Mouse (Mus musculus) forebrain, embryonic 13.5 days (tissue): ENCODE results near the gene Slc9a3r2. TPM values are rescaled to one million over a fixed set of nuclear protein-coding genes. Genes with fewer than 3 reads are reported as not detected.

ENCODE experiments used
- ATAC-seq: fragments of 200-750 bp; cut with Nextera tagmentation; 2 replicates; pipeline ENCODE4 v1.8.0; 2017
- H3K27ac ChIP-seq: fragments of 300-500 bp; sonication (generic); 2 replicates; pipeline ENCODE4 v1.5.1; 2015; ENCODE audit warnings: inconsistent platforms, mild to moderate bottlenecking, moderate library complexity
- H3K27me3 ChIP-seq: fragments of 300-500 bp; sonication (generic); 2 replicates; pipeline ENCODE4 v1.6.1; 2015; ENCODE audit warnings: mild to moderate bottlenecking, inconsistent platforms
- H3K36me3 ChIP-seq: fragments of 300-500 bp; sonication (generic); 2 replicates; pipeline ENCODE4 v1.6.1; 2015; ENCODE audit warnings: mild to moderate bottlenecking, inconsistent platforms; ENCODE audit not compliant: poor library complexity, severe bottlenecking
- H3K4me1 ChIP-seq: fragments of 300-500 bp; sonication (generic); 2 replicates; pipeline ENCODE4 v1.6.1; 2015; ENCODE audit warnings: inconsistent platforms
- H3K4me2 ChIP-seq: fragments of 300-500 bp; sonication (generic); 2 replicates; pipeline ENCODE4 v1.6.1; 2015; ENCODE audit warnings: inconsistent platforms, mild to moderate bottlenecking, moderate library complexity
- H3K4me3 ChIP-seq: fragments of 300-500 bp; sonication (generic); 2 replicates; pipeline ENCODE4 v1.5.1; 2015; ENCODE audit warnings: mild to moderate bottlenecking, inconsistent platforms
- H3K9ac ChIP-seq: fragments of 300-500 bp; sonication (generic); 2 replicates; pipeline ENCODE4 v1.6.1; 2015; ENCODE audit warnings: mild to moderate bottlenecking, inconsistent platforms
- H3K9me3 ChIP-seq: fragments of 300-500 bp; sonication (generic); replicated peaks from 2 replicates; pipeline ENCODE4 v1.6.1; 2016; ENCODE audit warnings: inconsistent platforms
- WGBS: fragments of 180-500 bp; shearing (Covaris S2); methylation state at CpG from one replicate; pipeline ENCODE4 v1.1.7; 2015; 5-methylcytosine and 5-hydroxymethylcytosine counted together
- polyA plus RNA-seq: library from polyadenylated mRNA; unstranded; fragments of >200 nt; fragmentation: Nextera tagmentation; extraction: Ambion mirVana; gene quantifications from 2 replicates; pipeline ENCODE4 v1.2.1, GENCODE M21; 2015

The Slc9a3r2 gene
- polyA plus RNA-seq, 1 experiment from 2014 or later, result 16.0 TPM

GRCm38 (mm10) chr17:24644030-24644715 lies 6.0 kb downstream of the Slc9a3r2 start:
- H3K27me3 ChIP-seq, result peaks cover 10% of the 10 kb centered on the region; the same call in 1 of the 2 replicates
- no peaks in the 10 kb centered on the region for H3K36me3 ChIP-seq
- ATAC-seq, result no peak
- no peak overlapping the region for H3K4me2 ChIP-seq
- H3K4me3 ChIP-seq, result no peak overlapping the region
- no peak overlapping the region for H3K27ac ChIP-seq
- 55% methylated on average over 7 of the region's 7 CpGs for WGBS
- H3K9ac ChIP-seq, result no peak overlapping the region; the same call in 1 of the 2 replicates
- no peaks in the 10 kb centered on the region for H3K4me1 ChIP-seq
- no peaks in the 10 kb centered on the region for H3K9me3 ChIP-seq

GRCm38 (mm10) chr17:24642791-24643343 lies 7.3 kb downstream of the Slc9a3r2 start:
- no peaks in the 10 kb centered on the region for H3K4me1 ChIP-seq
- H3K9ac ChIP-seq, result no peak overlapping the region
- no peak for ATAC-seq
- no peaks in the 10 kb centered on the region for H3K36me3 ChIP-seq
- H3K4me3 ChIP-seq, result no peak overlapping the region
- no peaks in the 10 kb centered on the region for H3K9me3 ChIP-seq
- 80% methylated on average over 6 of the region's 6 CpGs for WGBS
- H3K27me3 ChIP-seq, result no peaks in the 10 kb centered on the region
- no peak overlapping the region for H3K4me2 ChIP-seq
- no peak overlapping the region for H3K27ac ChIP-seq

GRCm38 (mm10) chr17:24641944-24642343 lies 8.2 kb downstream of the Slc9a3r2 start:
- no peak for ATAC-seq
- WGBS, result 94% methylated on average over 14 of the region's 14 CpGs
- Histone ChIP-seq H3K9me3 (no peaks in the 10 kb centered on the region), H3K27ac (no peak overlapping the region), H3K36me3 (no peaks in the 10 kb centered on the region), H3K4me2 (no peak overlapping the region), H3K4me1 (no peaks in the 10 kb centered on the region), H3K9ac (no peak overlapping the region), H3K27me3 (no peaks in the 10 kb centered on the region), H3K4me3 (no peak overlapping the region)

- 97% methylated on average over 15 of the region's 15 CpGs for WGBS
- Histone ChIP-seq H3K4me3 (no peak overlapping the region), H3K4me2 (no peak overlapping the region), H3K27me3 (no peaks in the 10 kb centered on the region), H3K9me3 (no peaks in the 10 kb centered on the region), H3K4me1 (no peaks in the 10 kb centered on the region), H3K27ac (no peak overlapping the region), H3K36me3 (no peaks in the 10 kb centered on the region), H3K9ac (no peak overlapping the region)
- ATAC-seq, result no peak
Observed at GRCm38 (mm10) chr17:24640581-24640980, 9.5 kb downstream of the Slc9a3r2 start.

DNA sequence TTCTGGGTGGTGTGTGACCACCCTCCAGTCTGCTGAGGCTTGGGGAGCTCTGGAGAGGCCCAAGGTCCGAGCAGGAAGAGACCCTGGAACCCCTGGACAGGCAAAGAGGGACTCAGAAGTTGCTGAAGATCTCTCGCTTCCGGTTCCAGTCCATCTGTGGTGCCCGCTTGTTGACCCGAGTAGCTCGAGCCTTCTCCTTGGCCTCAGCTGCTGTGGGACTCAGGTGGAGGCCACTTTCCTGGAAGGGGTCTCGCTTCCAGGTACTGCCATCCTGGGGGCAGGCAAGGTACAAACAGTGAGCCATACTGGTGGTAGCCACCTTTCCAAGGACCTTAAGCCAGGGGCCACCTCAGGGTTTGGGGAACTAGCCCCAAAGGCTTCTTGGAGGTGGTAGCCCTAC lies 10.0 kb downstream of the Slc9a3r2 start:
- Histone ChIP-seq H3K36me3 (no peaks in the 10 kb centered on the region), H3K4me1 (no peaks in the 10 kb centered on the region), H3K9me3 (no peaks in the 10 kb centered on the region), H3K4me3 (no peak overlapping the region), H3K27me3 (no peaks in the 10 kb centered on the region), H3K9ac (no peak overlapping the region), H3K4me2 (no peak overlapping the region), H3K27ac (no peak overlapping the region)
- 93% methylated on average over 7 of the region's 7 CpGs for WGBS
- no peak for ATAC-seq

DNA sequence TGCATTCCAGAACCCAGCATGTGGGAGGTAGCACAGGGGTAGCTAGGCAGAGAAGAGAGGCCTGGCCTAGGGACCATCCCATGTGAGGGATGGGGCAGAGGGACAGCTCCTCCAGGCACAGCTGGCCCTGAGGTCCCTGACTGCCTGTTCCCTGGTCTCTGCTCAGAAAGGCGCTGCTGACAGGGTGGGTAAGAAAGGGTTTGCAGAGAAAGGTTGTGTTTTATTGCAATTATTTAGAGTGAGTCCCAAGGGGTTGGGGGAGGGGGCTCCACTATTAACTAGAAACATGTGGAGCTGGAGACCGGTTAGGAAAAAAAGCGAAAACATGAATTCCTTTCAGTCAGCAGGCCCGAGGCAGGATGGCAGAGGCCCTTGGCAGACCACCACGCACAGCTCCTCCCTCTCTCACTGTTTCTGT lies 10.5 kb downstream of the Slc9a3r2 start:
- no peaks in the 10 kb centered on the region for H3K36me3 ChIP-seq
- no peak overlapping the region for H3K27ac ChIP-seq
- no peaks in the 10 kb centered on the region for H3K4me1 ChIP-seq
- WGBS, result 82% methylated on average over 5 of the region's 5 CpGs
- H3K9ac ChIP-seq, result 0 out of 2 replicates have a peak overlapping the region, but pooled peaks have one; percentile 21
- H3K9me3 ChIP-seq, result no peaks in the 10 kb centered on the region
- H3K4me2 ChIP-seq, result no peak overlapping the region
- no peak overlapping the region for H3K4me3 ChIP-seq
- H3K27me3 ChIP-seq, result no peaks in the 10 kb centered on the region
- ATAC-seq, result no peak

DNA sequence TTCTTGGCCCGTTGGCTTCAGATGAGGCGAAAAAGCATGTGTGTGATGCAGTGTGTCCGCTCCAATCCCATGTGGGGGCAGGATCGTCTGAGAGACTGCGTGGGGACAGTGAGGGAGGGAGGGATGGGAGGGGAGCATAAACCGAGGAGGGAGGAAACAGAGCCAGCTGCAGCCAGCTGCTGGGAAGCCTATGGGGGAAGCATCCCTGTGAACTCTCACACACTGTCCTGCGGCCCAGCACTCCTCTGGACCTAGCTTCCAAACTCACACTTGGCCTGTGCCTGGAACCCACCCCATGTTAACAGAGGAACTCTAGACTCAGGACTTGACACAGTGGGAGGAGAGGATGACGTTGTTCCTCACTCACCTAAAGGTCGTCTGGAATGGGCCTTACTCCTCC lies 11.3 kb downstream of the Slc9a3r2 start:
- H3K27ac ChIP-seq, result no peak overlapping the region
- no peak for ATAC-seq
- 81% methylated on average over 9 of the region's 9 CpGs for WGBS
- H3K27me3 ChIP-seq, result no peaks in the 10 kb centered on the region
- no peaks in the 10 kb centered on the region for H3K9me3 ChIP-seq
- no peaks in the 10 kb centered on the region for H3K4me1 ChIP-seq
- H3K4me2 ChIP-seq, result no peak overlapping the region
- no peak overlapping the region for H3K9ac ChIP-seq
- no peak overlapping the region for H3K4me3 ChIP-seq
- H3K36me3 ChIP-seq, result no peaks in the 10 kb centered on the region

DNA sequence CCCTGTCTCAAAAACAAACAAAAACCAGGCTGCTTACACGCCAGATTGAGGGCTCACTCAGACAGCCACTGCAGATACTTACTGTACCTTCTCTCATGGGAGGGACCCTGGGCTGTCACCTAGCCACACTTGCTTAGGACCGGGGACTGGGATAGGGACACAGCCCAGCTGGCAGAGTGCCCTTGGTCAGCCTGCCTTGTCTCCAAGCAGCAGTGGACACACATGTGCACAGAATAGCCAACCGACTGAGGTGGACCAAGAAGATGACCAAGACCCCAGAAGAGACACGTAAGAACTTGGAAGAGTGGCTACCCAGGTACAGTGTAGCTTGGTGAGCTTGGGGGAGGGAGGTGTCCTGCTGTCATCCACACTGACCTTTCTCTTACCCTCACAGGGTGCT lies 11.9 kb downstream of the Slc9a3r2 start:
- Histone ChIP-seq H3K9ac (no peak overlapping the region; the same call in 1 of the 2 replicates), H3K4me2 (no peak overlapping the region), H3K36me3 (no peaks in the 10 kb centered on the region), H3K4me3 (no peak overlapping the region), H3K4me1 (peaks cover 4% of the 10 kb centered on the region), H3K27ac (no peak overlapping the region), H3K9me3 (no peaks in the 10 kb centered on the region), H3K27me3 (no peaks in the 10 kb centered on the region)
- 91% methylated on average over 4 of the region's 4 CpGs for WGBS
- no peak for ATAC-seq

GRCm38 (mm10) chr17:24636781-24637481 lies 13.2 kb downstream of the Slc9a3r2 start:
- H3K27ac ChIP-seq, result no peak overlapping the region
- no peaks in the 10 kb centered on the region for H3K27me3 ChIP-seq
- no peak overlapping the region for H3K4me2 ChIP-seq
- no peak for ATAC-seq
- WGBS, result 71% methylated on average over 5 of the region's 5 CpGs
- H3K4me1 ChIP-seq, result peaks cover 12% of the 10 kb centered on the region
- H3K36me3 ChIP-seq, result no peaks in the 10 kb centered on the region
- peak overlapping the region; percentile 21; the same call in 1 of the 2 replicates for H3K9ac ChIP-seq
- H3K9me3 ChIP-seq, result no peaks in the 10 kb centered on the region
- H3K4me3 ChIP-seq, result no peak overlapping the region

GRCm38 (mm10) chr17:24635694-24636093 lies 14.4 kb downstream of the Slc9a3r2 start:
- 95% methylated on average over 5 of the region's 5 CpGs for WGBS
- Histone ChIP-seq H3K4me3 (no peak overlapping the region), H3K9ac (no peak overlapping the region), H3K9me3 (no peaks in the 10 kb centered on the region), H3K4me2 (no peak overlapping the region), H3K36me3 (peaks cover 3% of the 10 kb centered on the region), H3K4me1 (peaks cover 18% of the 10 kb centered on the region), H3K27ac (no peak overlapping the region), H3K27me3 (no peaks in the 10 kb centered on the region)
- no peak for ATAC-seq

GRCm38 (mm10) chr17:24635024-24635423 lies 15.1 kb downstream of the Slc9a3r2 start:
- whole genome bisulfite sequencing, result 89% methylated on average over 4 of the region's 4 CpGs
- Histone ChIP-seq H3K27me3 (no peaks in the 10 kb centered on the region), H3K9ac (no peak overlapping the region), H3K4me3 (no peak overlapping the region), H3K9me3 (no peaks in the 10 kb centered on the region), H3K36me3 (peaks cover 9% of the 10 kb centered on the region), H3K27ac (no peak overlapping the region), H3K4me2 (no peak overlapping the region), H3K4me1 (peaks cover 18% of the 10 kb centered on the region)
- no peak for ATAC-seq

- WGBS, result 92% methylated on average over 11 of the region's 11 CpGs
Observed at GRCm38 (mm10) chr17:24633831-24634230, 16.3 kb downstream of the Slc9a3r2 start.

More at GRCm38 (mm10) chr17:24633831-24634230, 16.3 kb downstream of the Slc9a3r2 start:
- no peak for ATAC-seq
- H3K4me2 ChIP-seq, result no peak overlapping the region
- no peak overlapping the region for H3K27ac ChIP-seq
- H3K27me3 ChIP-seq, result no peaks in the 10 kb centered on the region
- no peaks in the 10 kb centered on the region for H3K9me3 ChIP-seq
- peaks cover 21% of the 10 kb centered on the region for H3K36me3 ChIP-seq
- H3K4me1 ChIP-seq, result peaks cover 18% of the 10 kb centered on the region
- H3K4me3 ChIP-seq, result no peak overlapping the region
- no peak overlapping the region for H3K9ac ChIP-seq
